Mouse (Mus musculus): ENCODE results near the gene Tmprss11d. TPM values are rescaled to one million over a fixed set of nuclear protein-coding genes. Genes with fewer than 3 reads are reported as not detected.
"Not testable (repeated sequence)": the region's sequence is repeated elsewhere in the genome, so short reads cannot be mapped to it uniquely, and the experiment has no call there.

The Tmprss11d gene
- polyA plus RNA-seq (2011; ENCODE audit: insufficient read length, low read depth, missing spikeins): not detected in 2 replicates

DNA sequence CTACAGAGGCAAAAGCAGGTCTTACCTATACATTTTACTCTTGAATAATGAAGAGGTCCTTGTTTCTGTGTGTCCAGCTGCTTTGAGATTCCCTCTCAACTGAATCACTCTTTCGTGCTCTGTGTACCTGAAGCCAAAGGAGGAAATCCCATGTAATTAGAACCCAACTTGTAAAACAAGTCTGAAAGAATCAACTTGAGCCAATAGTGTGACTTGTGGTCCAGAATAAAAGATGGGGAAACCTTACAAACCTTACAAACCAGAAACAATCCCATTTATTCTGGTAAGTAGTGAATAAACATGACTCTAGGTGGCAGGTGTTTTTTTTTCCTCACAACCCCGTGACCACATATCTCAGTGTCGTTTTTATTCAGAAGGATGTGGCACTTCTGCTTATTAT, at the start of gene Tmprss11d:
Gene Tmprss11d, minus strand, starts transcription at position 101 of the 400 bp plus-strand sequence.
- Histone ChIP-seq H3K4me1 (ENCODE audit: control insufficient read depth, insufficient read depth, low read length) (no peaks in the 10 kb centered on the region), H3K27ac (ENCODE audit: insufficient read depth, low read length) (no peak within 1 kb of the TSS), H3K4me3 (ENCODE audit: insufficient read depth, low read length) (no peak within 1 kb of the TSS)
- TF ChIP-seq POLR2A (IDR thresholded peaks at IDR 0.05; ENCODE audit: low read depth, low read length): no peak
- no peak for TF ChIP-seq CTCF (IDR thresholded peaks at IDR 0.05; ENCODE audit: borderline replicate concordance, insufficient read depth, low read length)

DNA sequence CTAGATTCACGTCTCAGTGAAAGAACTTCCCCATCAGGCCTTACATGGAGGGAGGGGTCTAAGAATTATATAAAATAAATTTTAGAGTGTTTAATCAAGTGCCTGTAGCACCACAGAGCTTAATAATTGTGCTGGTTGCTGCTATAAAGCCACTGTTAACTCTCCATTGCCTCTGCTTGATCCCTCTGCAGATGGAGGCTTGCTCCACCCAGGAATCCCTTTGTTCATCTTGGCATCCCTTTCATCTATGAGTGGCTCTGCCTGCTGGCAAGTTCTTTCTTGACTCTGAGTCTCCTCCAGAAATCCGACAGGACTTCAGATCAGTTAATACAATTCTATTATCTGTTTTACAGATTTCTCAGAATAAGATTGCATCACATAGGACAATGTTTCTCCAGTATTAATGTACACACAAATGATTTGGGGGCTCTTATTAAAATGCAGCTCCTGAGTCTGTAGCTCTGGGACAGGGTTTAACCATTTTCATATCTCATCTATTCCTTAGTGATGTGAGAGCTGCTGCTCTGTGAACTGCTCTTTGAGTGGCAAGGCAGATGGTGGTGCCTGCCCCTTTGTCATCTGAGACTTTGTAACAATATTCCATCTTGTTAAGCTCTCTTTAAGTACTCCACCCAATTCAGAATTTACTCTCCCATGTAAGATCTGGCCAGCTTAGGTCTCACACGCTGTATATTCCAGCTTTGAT, 48.3 kb upstream of the Tmprss11d start:
- Histone ChIP-seq H3K4me3 (ENCODE audit: insufficient read depth, low read length) (no peak overlapping the region), H3K27ac (ENCODE audit: insufficient read depth, low read length) (no peak overlapping the region), H3K4me1 (ENCODE audit: control insufficient read depth, insufficient read depth, low read length) (no peaks in the 10 kb centered on the region)
- no peak for TF ChIP-seq POLR2A (IDR thresholded peaks at IDR 0.05; ENCODE audit: low read depth, low read length)
- no peak for TF ChIP-seq CTCF (IDR thresholded peaks at IDR 0.05; ENCODE audit: borderline replicate concordance, insufficient read depth, low read length)

DNA sequence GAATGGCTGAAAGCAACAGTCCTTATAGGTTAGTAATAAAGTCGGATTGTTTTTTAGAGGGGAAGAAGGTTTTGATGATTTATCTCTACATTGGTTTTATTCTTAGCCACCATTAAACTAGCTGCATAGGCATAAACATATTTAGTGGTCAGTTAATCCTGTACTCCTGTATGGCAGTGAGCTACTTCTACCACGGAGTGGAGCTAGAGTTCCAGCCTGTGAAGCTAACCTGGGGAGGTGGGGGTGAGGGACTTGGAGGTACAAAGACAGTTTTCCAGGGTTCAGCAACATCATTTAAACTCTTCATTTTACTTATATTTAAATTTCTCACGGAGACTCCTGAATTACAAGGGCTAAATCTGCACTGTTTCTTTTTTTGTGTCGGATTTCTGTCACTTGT, 46.3 kb upstream of the Tmprss11d start:
- H3K4me1 ChIP-seq (ENCODE audit: control insufficient read depth, insufficient read depth, low read length): no peaks in the 10 kb centered on the region
- no peak for TF ChIP-seq CTCF (IDR thresholded peaks at IDR 0.05; ENCODE audit: borderline replicate concordance, insufficient read depth, low read length)
- H3K27ac ChIP-seq (ENCODE audit: insufficient read depth, low read length): no peak overlapping the region
- no peak overlapping the region for H3K4me3 ChIP-seq (ENCODE audit: insufficient read depth, low read length)

DNA sequence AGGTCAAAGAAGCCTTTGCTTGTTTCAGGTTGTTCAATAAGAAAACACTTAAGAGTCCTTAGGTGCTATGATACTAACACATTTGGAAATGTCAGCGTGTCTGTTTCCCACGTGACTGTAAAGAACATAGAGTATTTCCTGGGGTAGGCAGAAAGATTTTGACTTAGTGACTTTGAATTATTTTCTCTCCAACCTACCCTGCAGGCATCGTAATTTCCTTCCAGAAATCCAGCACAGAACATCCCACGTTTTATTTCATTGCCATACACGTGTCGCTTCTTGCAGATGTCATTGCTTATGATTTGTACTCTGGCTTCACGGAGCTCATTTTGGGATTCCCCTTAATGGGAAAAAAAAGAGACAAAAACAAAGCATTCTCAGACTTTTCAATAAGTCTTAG, 41.1 kb upstream of the Tmprss11d start:
- Histone ChIP-seq H3K27ac (ENCODE audit: insufficient read depth, low read length) (no peak overlapping the region), H3K4me3 (ENCODE audit: insufficient read depth, low read length) (no peak overlapping the region), H3K4me1 (ENCODE audit: control insufficient read depth, insufficient read depth, low read length) (no peaks in the 10 kb centered on the region)
- no peak for TF ChIP-seq CTCF (IDR thresholded peaks at IDR 0.05; ENCODE audit: borderline replicate concordance, insufficient read depth, low read length)
- no peak for TF ChIP-seq POLR2A (IDR thresholded peaks at IDR 0.05; ENCODE audit: low read depth, low read length)

DNA sequence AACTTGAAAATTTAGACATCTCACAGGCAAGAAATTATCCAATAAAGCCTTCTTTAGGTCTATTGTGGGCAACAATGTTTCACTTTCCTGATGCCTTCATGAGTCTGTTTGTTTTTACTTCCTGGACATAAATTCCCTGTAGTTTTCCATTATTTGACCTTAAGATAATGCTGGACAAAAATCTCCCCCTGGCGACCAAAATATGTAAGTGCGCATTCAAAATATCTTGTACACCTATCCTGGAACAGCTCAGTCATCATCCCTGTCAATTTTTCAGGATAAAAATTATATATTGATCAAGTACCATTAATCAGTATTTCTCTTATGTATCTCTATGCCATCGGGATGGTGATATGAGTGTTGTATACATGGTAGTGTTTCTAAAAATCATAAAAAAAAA, 37.6 kb upstream of the Tmprss11d start:
- Histone ChIP-seq H3K27ac (ENCODE audit: insufficient read depth, low read length) (no peak overlapping the region), H3K4me1 (ENCODE audit: control insufficient read depth, insufficient read depth, low read length) (no peaks in the 10 kb centered on the region), H3K4me3 (ENCODE audit: insufficient read depth, low read length) (no peak overlapping the region)
- no peak for TF ChIP-seq CTCF (IDR thresholded peaks at IDR 0.05; ENCODE audit: borderline replicate concordance, insufficient read depth, low read length)
- TF ChIP-seq POLR2A (IDR thresholded peaks at IDR 0.05; ENCODE audit: low read depth, low read length): no peak

DNA sequence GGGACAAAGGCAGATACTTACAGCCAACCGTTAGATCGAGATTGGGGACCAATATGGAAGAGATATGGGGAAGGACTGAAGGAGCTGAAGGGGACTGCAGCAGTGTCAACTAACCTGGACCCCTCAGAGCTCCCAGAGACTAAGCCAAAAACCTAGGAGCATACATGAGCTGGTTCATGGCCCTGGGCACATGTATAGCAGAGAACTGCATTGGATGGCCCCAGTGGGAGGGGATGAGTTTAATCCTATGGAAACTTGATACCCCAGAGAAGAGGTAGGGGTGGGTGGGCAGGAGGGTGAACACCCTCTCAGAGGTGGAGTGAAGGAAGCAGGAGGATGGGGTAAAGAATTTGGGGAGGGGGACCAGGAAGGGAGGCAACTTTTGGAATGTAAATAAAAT, 34.7 kb upstream of the Tmprss11d start:
- no peak overlapping the region for H3K27ac ChIP-seq (ENCODE audit: insufficient read depth, low read length)
- no peak overlapping the region for H3K4me3 ChIP-seq (ENCODE audit: insufficient read depth, low read length)
- no peak for TF ChIP-seq POLR2A (IDR thresholded peaks at IDR 0.05; ENCODE audit: low read depth, low read length)
- TF ChIP-seq CTCF (IDR thresholded peaks at IDR 0.05; ENCODE audit: borderline replicate concordance, insufficient read depth, low read length): no peak
- no peaks in the 10 kb centered on the region for H3K4me1 ChIP-seq (ENCODE audit: control insufficient read depth, insufficient read depth, low read length)

DNA sequence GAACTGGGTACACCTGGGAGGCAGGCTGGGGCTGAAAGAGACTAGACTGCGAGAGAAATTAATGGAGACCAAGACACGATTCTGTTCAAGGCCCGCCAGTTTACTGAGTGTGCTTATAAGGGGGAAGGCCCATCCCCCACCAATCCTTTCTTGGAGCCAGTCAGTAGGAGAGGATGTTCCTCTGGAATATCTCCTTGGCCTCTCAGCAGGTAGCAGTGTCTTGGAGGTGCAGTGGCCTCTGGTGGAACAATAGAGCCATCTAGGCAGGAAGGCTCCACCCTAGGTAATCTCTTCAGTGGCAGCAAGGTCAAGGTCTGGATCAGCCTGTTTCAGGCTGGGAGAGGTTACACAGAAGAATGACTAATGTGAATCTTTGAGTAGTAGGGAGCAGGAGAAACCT, 34.0 kb upstream of the Tmprss11d start:
- Histone ChIP-seq H3K4me3 (ENCODE audit: insufficient read depth, low read length) (no peak overlapping the region), H3K4me1 (ENCODE audit: control insufficient read depth, insufficient read depth, low read length) (no peaks in the 10 kb centered on the region), H3K27ac (ENCODE audit: insufficient read depth, low read length) (no peak overlapping the region)
- TF ChIP-seq CTCF (IDR thresholded peaks at IDR 0.05; ENCODE audit: borderline replicate concordance, insufficient read depth, low read length) (no peak), POLR2A (IDR thresholded peaks at IDR 0.05; ENCODE audit: low read depth, low read length) (no peak)

DNA sequence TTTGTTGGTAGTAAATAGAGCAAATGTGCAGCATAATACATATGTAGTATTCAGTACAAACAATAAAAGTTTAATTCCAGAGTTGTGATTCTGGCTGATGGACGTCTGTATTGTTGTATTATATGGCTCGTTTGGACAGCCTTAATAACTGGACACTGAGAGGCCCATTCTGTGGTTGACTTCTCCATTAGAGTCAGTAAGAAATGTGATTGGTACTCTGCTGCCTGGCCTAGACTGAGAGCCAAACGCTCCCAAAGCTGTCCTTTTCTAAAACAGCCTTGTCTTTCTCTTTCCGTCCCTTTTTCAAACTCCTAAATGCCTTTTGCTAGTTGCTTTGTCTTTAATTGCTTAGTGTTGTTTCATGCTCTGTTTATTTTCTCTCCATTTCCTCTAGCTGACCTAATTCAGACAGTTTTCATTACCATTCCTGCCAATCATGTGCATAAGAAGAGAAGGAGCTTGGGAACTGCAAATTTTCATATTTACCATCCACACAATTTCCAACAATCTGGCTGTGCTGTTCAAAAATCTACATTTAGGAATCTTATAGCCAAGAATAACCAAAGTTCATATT, 13.7 kb downstream of the Tmprss11d start:
- no peaks in the 10 kb centered on the region for H3K4me1 ChIP-seq (ENCODE audit: control insufficient read depth, insufficient read depth, low read length)
- no peak overlapping the region for H3K27ac ChIP-seq (ENCODE audit: insufficient read depth, low read length)
- H3K4me3 ChIP-seq (ENCODE audit: insufficient read depth, low read length): no peak overlapping the region
- TF ChIP-seq CTCF (IDR thresholded peaks at IDR 0.05; ENCODE audit: borderline replicate concordance, insufficient read depth, low read length) (no peak), POLR2A (IDR thresholded peaks at IDR 0.05; ENCODE audit: low read depth, low read length) (no peak)

DNA sequence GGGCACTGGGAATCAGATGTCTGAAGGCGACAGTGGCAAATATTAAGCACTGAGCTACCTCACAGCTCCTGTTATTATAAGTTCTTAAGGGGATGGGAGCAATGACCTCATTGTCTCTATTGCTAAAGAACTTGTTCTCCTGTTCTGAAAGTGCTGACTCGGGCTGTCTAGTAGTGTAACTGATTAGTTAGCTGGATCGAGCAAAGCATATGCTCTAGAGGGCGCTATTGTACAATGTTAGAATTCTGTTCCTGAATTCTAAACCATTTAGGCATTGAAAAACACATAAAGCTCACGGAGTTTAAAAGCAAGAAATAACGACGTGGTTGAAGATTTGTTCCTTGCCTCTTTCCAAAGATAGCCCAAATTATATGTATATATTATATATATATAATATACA, 20.3 kb downstream of the Tmprss11d start:
- TF ChIP-seq POLR2A (IDR thresholded peaks at IDR 0.05; ENCODE audit: low read depth, low read length) (no peak), CTCF (IDR thresholded peaks at IDR 0.05; ENCODE audit: borderline replicate concordance, insufficient read depth, low read length) (no peak)
- Histone ChIP-seq H3K27ac (ENCODE audit: insufficient read depth, low read length) (no peak overlapping the region), H3K4me1 (ENCODE audit: control insufficient read depth, insufficient read depth, low read length) (no peaks in the 10 kb centered on the region), H3K4me3 (ENCODE audit: insufficient read depth, low read length) (no peak overlapping the region)

DNA sequence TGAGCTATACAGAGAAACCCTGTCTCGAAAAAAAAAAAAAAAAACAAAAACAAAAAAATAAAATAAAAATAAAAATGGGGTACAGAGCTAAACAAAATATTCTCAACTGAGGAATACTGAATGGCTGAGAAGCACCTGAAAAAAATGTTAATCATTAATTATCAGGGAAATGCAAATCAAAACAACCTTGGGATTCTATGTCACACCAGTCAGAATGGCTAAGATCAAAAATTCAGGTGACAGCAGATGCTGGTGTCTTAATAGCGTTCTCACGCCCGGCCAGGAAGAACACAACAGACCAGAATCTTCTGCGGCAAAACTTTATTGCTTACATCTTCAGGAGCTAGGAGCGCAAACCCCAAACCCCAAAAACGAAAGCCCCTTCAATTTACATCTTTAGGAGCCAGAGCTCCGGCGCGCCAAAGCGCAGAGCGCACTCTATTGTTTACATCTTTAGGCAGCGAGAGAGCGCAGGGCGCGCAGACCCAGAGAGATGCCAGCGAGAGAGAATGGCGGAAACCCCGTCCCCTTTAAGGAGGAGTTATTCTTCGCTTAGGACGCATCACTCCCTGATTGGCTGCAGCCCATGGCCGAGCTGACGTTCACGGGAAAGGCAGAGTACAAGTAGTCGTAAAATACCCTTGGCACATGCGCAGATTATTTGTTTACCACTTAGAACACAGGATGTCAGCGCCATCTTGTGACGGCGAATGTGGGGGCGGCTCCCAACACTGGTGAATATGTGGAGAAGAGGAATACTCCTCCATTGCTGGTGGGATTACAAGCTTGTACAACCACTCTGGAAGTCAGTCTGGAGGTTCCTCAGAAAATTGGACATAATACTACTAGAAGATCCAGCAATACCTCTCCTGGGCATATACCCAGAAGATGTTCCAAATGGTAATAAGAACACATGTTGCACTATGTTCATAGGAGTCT, 54.9 kb downstream of the Tmprss11d start:
- H3K4me3 ChIP-seq (ENCODE audit: insufficient read depth, low read length): peak overlapping the region; percentile 26; the same call in 1 of the 2 replicates
- not testable (repeated sequence) for H3K4me1 ChIP-seq (ENCODE audit: control insufficient read depth, insufficient read depth, low read length); H3K27ac ChIP-seq (ENCODE audit: insufficient read depth, low read length)

Data from embryonic fibroblast, embryonic 13.5 days (primary cell).